Mouse (Mus musculus) adrenal gland (tissue): Measurements from ENCODE around the gene Mapk7.

ENCODE experiments used
- intact Hi-C: fragments of 180-260 bp; cut with DNase I; formaldehyde crosslinking; loops from one replicate; pipeline ENCODE4 v1.15.1; 2025

Mapk7 gene

GRCm38 (mm10) chr11:61492749-61493401 lies 1.3 kb downstream of the Mapk7 start:
- intact Hi-C loops: no loop called here

GRCm38 (mm10) chr11:61490944-61491520 lies 3.2 kb downstream of the Mapk7 start:
- intact Hi-C loops: no loop called here

- intact Hi-C loops: no loop called here
Measured at GRCm38 (mm10) chr11:61489874-61490273, 4.3 kb downstream of the Mapk7 start.

- intact Hi-C loops: no loop called here
Measured at GRCm38 (mm10) chr11:61489085-61489484, 5.1 kb downstream of the Mapk7 start.

GRCm38 (mm10) chr11:61487936-61488335 lies 6.3 kb downstream of the Mapk7 start:
- intact Hi-C loops: no loop called here

GRCm38 (mm10) chr11:61487401-61487800 lies 6.8 kb downstream of the Mapk7 start:
- intact Hi-C loops: no loop called here

- intact Hi-C loops: no loop called here
Measured at GRCm38 (mm10) chr11:61486458-61487219, 7.6 kb downstream of the Mapk7 start.

- intact Hi-C loops: no loop called here
Measured at GRCm38 (mm10) chr11:61485541-61486457, 8.4 kb downstream of the Mapk7 start.

- intact Hi-C loops: no loop called here
Measured at GRCm38 (mm10) chr11:61484613-61485540, 9.3 kb downstream of the Mapk7 start, which contains the start of gene Mfap4. TSS of gene Mfap4 (plus strand) at chr11:61485431.

- intact Hi-C loops: no loop called here
Measured at GRCm38 (mm10) chr11:61484256-61484612, 10.0 kb downstream of the Mapk7 start.

- intact Hi-C loops: no loop called here
Measured at GRCm38 (mm10) chr11:61483226-61483845, 10.9 kb downstream of the Mapk7 start.

- intact Hi-C loops: no loop called here
Measured at GRCm38 (mm10) chr11:61481239-61482090, 12.7 kb downstream of the Mapk7 start.

GRCm38 (mm10) chr11:61478788-61479187 lies 15.4 kb downstream of the Mapk7 start:
- intact Hi-C loops: no loop called here

GRCm38 (mm10) chr11:61477566-61478508 lies 16.4 kb downstream of the Mapk7 start:
- intact Hi-C loops: no loop called here

GRCm38 (mm10) chr11:61476786-61477382 lies 17.3 kb downstream of the Mapk7 start:
- intact Hi-C loops: no loop called here

GRCm38 (mm10) chr11:61473630-61474029 lies 20.6 kb downstream of the Mapk7 start:
- intact Hi-C loops: no loop called here

GRCm38 (mm10) chr11:61470880-61471279 lies 23.3 kb downstream of the Mapk7 start:
- intact Hi-C loops: no loop called here
